Mouse (Mus musculus) heart, embryonic 11.5 days (tissue): ENCODE data around the gene Frmpd3. TPM values are rescaled to one million over a fixed set of nuclear protein-coding genes. Genes with fewer than 3 reads are reported as not detected.

Experiments used
- ATAC-seq: fragments of 200-750 bp; cut with Nextera tagmentation; replicated peaks from 2 replicates; pipeline ENCODE4 v1.8.0; 2017; ENCODE audit warnings: moderate library complexity; ENCODE audit not compliant: insufficient number of reproducible peaks, low FRiP score, low TSS enrichment
- H3K27ac ChIP-seq: fragments of 300-500 bp; sonication (generic); 2 replicates; pipeline ENCODE4 v1.5.1; 2014; ENCODE audit warnings: mild to moderate bottlenecking, low read depth, low read length
- H3K27me3 ChIP-seq: fragments of 300-500 bp; sonication (generic); 2 replicates; pipeline ENCODE4 v1.6.1; 2014; ENCODE audit warnings: mild to moderate bottlenecking, low read length, mixed read lengths; ENCODE audit not compliant: control insufficient read depth, insufficient read depth
- H3K36me3 ChIP-seq: fragments of 300-500 bp; sonication (generic); 2 replicates; pipeline ENCODE4 v1.6.1; 2014; ENCODE audit warnings: mild to moderate bottlenecking, low read length, moderate library complexity, mixed read lengths; ENCODE audit not compliant: control insufficient read depth, insufficient read depth
- H3K4me1 ChIP-seq: fragments of 300-500 bp; sonication (generic); 2 replicates; pipeline ENCODE4 v1.6.1; 2014; ENCODE audit warnings: low read length; ENCODE audit not compliant: control insufficient read depth, insufficient read depth
- H3K4me2 ChIP-seq: fragments of 300-500 bp; sonication (generic); 2 replicates; pipeline ENCODE4 v1.6.1; 2014; ENCODE audit warnings: mild to moderate bottlenecking, moderate library complexity
- H3K4me3 ChIP-seq: fragments of 300-500 bp; sonication (generic); 2 replicates; pipeline ENCODE4 v1.5.1; 2014; ENCODE audit warnings: low read depth, low read length
- H3K9ac ChIP-seq: fragments of 300-500 bp; sonication (generic); 2 replicates; pipeline ENCODE4 v1.6.1; 2014; ENCODE audit warnings: mild to moderate bottlenecking, low read depth, low read length, moderate library complexity
- H3K9me3 ChIP-seq: fragments of 300-500 bp; sonication (generic); replicated peaks from 2 replicates; pipeline ENCODE4 v1.6.1; 2016; ENCODE audit warnings: low read length; ENCODE audit not compliant: control insufficient read depth
- WGBS: fragments of 180-500 bp; shearing (Covaris S2); extraction: QIAGEN DNeasy Blood & Tissue Kit; methylation state at CpG from one replicate; pipeline ENCODE4 v1.1.7; 2014; ENCODE audit not compliant: insufficient replicate concordance; 5-methylcytosine and 5-hydroxymethylcytosine counted together
- polyA plus RNA-seq: library from polyadenylated mRNA; unstranded; fragments of >200 nt; fragmentation: Nextera tagmentation; extraction: Ambion mirVana; gene quantifications from 2 replicates; pipeline ENCODE4 v1.2.1, GENCODE M21; 2014

The Frmpd3 gene
- polyA plus RNA-seq, 1 experiment from 2014 or later: 0.06 TPM

GRCm38 (mm10) chrX:140399986-140400385 lies 57.9 kb downstream of the Frmpd3 start:
- Histone ChIP-seq H3K4me3 (no peak overlapping the region), H3K36me3 (no peaks in the 10 kb centered on the region), H3K4me1 (no peaks in the 10 kb centered on the region), H3K9me3 (no peaks in the 10 kb centered on the region), H3K27ac (no peak overlapping the region), H3K9ac (no peak overlapping the region), H3K27me3 (peaks cover 7% of the 10 kb centered on the region; the same call in 1 of the 2 replicates), H3K4me2 (no peak overlapping the region)
- no peak for ATAC-seq
- 44% methylated on average over 3 of the region's 3 CpGs for WGBS

- Histone ChIP-seq H3K4me1 (no peaks in the 10 kb centered on the region), H3K4me3 (no peak overlapping the region), H3K4me2 (no peak overlapping the region), H3K27ac (no peak overlapping the region), H3K36me3 (no peaks in the 10 kb centered on the region), H3K27me3 (peaks cover 8% of the 10 kb centered on the region; the same call in 1 of the 2 replicates), H3K9me3 (no peaks in the 10 kb centered on the region), H3K9ac (no peak overlapping the region)
- no peak for ATAC-seq
- WGBS: 61% methylated on average over 4 of the region's 4 CpGs
Measured at GRCm38 (mm10) chrX:140402904-140403303, 60.8 kb downstream of the Frmpd3 start.

GRCm38 (mm10) chrX:140406079-140406478 lies 64.0 kb downstream of the Frmpd3 start:
- Histone ChIP-seq H3K36me3 (no peaks in the 10 kb centered on the region), H3K27ac (no peak overlapping the region), H3K4me1 (no peaks in the 10 kb centered on the region), H3K27me3 (0 out of 2 replicates have a peak, but pooled peaks cover 2% of the 10 kb centered on the region), H3K9ac (no peak overlapping the region), H3K9me3 (no peaks in the 10 kb centered on the region), H3K4me3 (no peak overlapping the region), H3K4me2 (no peak overlapping the region)
- 45% methylated on average over 4 of the region's 4 CpGs for WGBS
- no peak for ATAC-seq

DNA sequence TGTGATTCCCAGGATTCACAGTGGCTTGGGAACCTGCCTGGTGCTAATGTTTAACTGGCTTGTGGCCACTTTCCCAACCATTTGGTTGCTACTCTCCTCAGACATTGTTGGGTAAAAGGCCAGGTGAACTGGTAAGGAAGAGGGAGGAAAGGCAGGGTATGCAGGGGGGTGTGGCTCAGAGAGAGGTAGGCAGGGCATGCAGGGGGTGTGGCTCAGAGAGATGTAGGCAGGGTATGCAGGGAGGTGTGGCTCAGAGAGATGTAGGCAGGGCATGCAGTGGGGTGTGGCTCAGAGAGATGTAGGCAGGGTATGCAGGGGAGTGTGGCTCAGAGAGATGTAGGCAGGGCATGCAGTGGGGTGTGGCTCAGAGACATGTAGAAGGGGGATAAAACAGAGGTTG lies 64.4 kb downstream of the Frmpd3 start:
- Histone ChIP-seq H3K27ac (no peak overlapping the region), H3K4me1 (no peaks in the 10 kb centered on the region), H3K9me3 (no peaks in the 10 kb centered on the region), H3K27me3 (0 out of 2 replicates have a peak, but pooled peaks cover 2% of the 10 kb centered on the region), H3K36me3 (no peaks in the 10 kb centered on the region), H3K4me2 (no peak overlapping the region), H3K9ac (no peak overlapping the region), H3K4me3 (no peak overlapping the region)
- no peak for ATAC-seq

GRCm38 (mm10) chrX:140407593-140407992 lies 65.5 kb downstream of the Frmpd3 start:
- no peaks in the 10 kb centered on the region for H3K36me3 ChIP-seq
- WGBS: 64% methylated on average over 5 of the region's 5 CpGs

DNA sequence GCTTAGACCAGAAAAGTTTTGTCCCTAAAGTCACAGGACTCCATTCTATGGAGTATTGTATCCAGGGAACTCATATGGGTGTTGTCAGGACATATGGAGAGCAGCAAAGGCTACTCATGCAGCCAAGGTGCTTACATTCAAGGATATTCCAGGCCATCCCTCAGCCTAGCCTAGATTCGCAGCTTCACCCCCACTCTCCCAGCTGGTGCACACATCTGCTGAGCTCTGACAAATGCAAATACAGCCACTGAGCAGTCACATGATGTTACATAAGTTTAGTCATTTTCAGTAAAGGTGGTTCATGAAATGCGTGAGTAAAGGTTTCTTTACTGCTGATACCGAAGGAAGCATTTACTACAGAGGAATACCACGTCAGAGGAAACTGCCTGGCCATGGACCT lies 76.4 kb downstream of the Frmpd3 start:
- H3K27me3 ChIP-seq: no peaks in the 10 kb centered on the region
- H3K9me3 ChIP-seq: no peaks in the 10 kb centered on the region
- no peak overlapping the region for H3K27ac ChIP-seq
- H3K9ac ChIP-seq: no peak overlapping the region
- WGBS: 80% methylated on average over 4 of the region's 4 CpGs
- H3K4me2 ChIP-seq: no peak overlapping the region
- no peaks in the 10 kb centered on the region for H3K36me3 ChIP-seq
- H3K4me1 ChIP-seq: no peaks in the 10 kb centered on the region
- no peak for ATAC-seq
- no peak overlapping the region for H3K4me3 ChIP-seq

More at GRCm38 (mm10) chrX:140407593-140407992, 65.5 kb downstream of the Frmpd3 start:
- H3K4me1 ChIP-seq: no peaks in the 10 kb centered on the region
- 0 out of 2 replicates have a peak, but pooled peaks cover 2% of the 10 kb centered on the region for H3K27me3 ChIP-seq
- ATAC-seq: no peak
- H3K9ac ChIP-seq: no peak overlapping the region
- no peak overlapping the region for H3K27ac ChIP-seq
- H3K4me2 ChIP-seq: no peak overlapping the region
- no peak overlapping the region for H3K4me3 ChIP-seq
- no peaks in the 10 kb centered on the region for H3K9me3 ChIP-seq

DNA sequence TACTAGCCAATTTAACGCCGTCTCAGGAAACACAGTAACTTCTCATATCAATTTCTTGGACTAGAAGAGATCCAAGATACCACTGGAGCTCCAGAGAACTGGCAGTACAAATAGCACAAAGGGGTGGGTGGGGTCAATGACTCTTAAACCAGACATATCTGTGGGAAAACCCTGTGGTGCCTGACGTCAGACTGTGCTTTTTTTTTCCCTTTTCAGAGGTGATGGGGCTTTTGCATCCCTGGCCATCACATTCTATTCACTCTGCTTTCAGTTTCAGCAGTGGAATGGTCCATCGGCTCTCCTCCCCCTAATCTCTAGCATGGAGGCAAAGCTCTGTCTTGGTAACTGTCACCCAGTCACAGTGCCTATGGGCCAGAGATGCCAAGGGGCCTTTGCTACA lies 85.1 kb downstream of the Frmpd3 start:
- Histone ChIP-seq H3K9me3 (no peaks in the 10 kb centered on the region), H3K9ac (no peak overlapping the region), H3K27ac (no peak overlapping the region), H3K4me3 (no peak overlapping the region), H3K4me1 (no peaks in the 10 kb centered on the region), H3K27me3 (peaks cover 10% of the 10 kb centered on the region; the same call in 1 of the 2 replicates), H3K36me3 (no peaks in the 10 kb centered on the region), H3K4me2 (no peak overlapping the region)
- WGBS: 70% methylated on average over 4 of the region's 4 CpGs
- ATAC-seq: no peak

- ATAC-seq: no peak
- H3K9ac ChIP-seq: no peak overlapping the region
- peaks cover 19% of the 10 kb centered on the region for H3K27me3 ChIP-seq
- no peaks in the 10 kb centered on the region for H3K4me1 ChIP-seq
- H3K36me3 ChIP-seq: no peaks in the 10 kb centered on the region
- no peak overlapping the region for H3K27ac ChIP-seq
- H3K4me3 ChIP-seq: no peak overlapping the region
- H3K4me2 ChIP-seq: no peak overlapping the region
- 66% methylated on average over 7 of the region's 8 CpGs for WGBS
- H3K9me3 ChIP-seq: no peaks in the 10 kb centered on the region
Measured at GRCm38 (mm10) chrX:140428252-140428651, 86.2 kb downstream of the Frmpd3 start.

DNA sequence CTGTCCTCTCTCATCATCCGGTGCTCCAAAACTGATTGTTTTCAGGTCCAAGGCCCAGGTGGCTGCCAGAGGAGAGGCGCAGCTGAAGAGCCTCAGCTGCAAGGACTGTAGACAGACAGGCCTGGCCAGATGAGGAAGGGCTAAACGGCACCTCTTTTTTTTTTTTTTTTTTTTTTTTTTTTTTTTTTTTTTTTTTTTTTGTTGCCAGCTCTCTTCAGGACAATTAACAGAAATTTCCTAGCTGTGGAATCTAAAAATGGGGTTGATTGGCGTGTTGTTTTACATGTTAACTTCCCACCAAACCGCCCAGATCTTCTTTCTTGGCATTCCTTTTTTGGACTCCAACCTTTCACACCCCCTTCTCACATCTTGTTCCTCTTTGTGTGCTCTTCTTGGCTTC lies 87.9 kb downstream of the Frmpd3 start:
- Histone ChIP-seq H3K4me1 (no peaks in the 10 kb centered on the region), H3K27me3 (peaks cover 21% of the 10 kb centered on the region), H3K4me2 (no peak overlapping the region), H3K9me3 (no peaks in the 10 kb centered on the region), H3K27ac (no peak overlapping the region), H3K9ac (no peak overlapping the region), H3K36me3 (no peaks in the 10 kb centered on the region), H3K4me3 (no peak overlapping the region)
- 69% methylated on average over 5 of the region's 5 CpGs for WGBS
- no peak for ATAC-seq
